Mouse (Mus musculus) liver, postnatal 0 days (tissue): Measurements from ENCODE around the gene Llgl2.

Experiments used
- CTCF ChIP-seq: sonication (generic); IDR thresholded peaks from 2 replicates; pipeline ENCODE4 v1.5.1; 2016; ENCODE audit warnings: antibody characterized with exemption, low read depth
- EP300 ChIP-seq: IDR thresholded peaks from 2 replicates; pipeline ENCODE4 v1.6.1; 2016; ENCODE audit warnings: antibody characterized with exemption, low read depth, mild to moderate bottlenecking

- TF ChIP-seq CTCF (no peak), EP300 (no peak)
These were observed 16.5 kb upstream of the Llgl2 start for GRCm38 (mm10) chr11:115807306-115807705.
